13 mouse cellular contexts compared by ENCODE assay signal in the genomic region with DNA sequence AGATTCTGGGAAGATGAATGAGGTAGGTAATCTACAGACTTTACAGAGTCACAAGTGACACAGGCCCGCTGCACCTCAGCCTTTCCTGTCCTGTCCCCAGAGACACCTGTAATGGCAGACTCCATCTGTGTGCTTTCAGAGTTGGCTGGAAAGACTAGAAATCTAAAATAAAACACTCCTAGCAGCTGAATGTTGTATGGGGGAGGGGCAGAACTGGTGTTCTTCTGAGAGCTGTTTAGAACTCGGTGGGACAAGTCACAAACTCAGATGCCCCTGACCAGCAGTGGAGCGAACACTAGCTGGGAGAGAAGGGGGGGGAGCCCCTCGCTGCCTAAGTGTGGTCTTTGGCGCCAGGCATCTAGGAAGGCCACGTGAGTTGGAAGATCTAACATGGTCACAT. TPM values are rescaled to one million over a fixed set of nuclear protein-coding genes. Genes with fewer than 3 reads are reported as not detected.
DNase-seq lines count a peak whose midpoint lies in the region; ATAC-seq and TF ChIP-seq lines count a peak whose summit lies in the region.
"Had no signal": no experiment of that assay in that cellular context is flagged by ENCODE, and none has a peak within 500 bp of the region (broad histone marks: within the 10 kb centered on the region; RNA-seq: fewer than 3 reads in every experiment).

No protein-coding gene starts in this region.

- H3K4me1 ChIP-seq in hindbrain, embryonic 11.5 days (replicated peaks; ENCODE audit: control insufficient read depth, insufficient read depth, low read length) = no peaks in the 10 kb centered on the region
- peaks cover 11% of the 10 kb centered on the region for H3K4me1 ChIP-seq in hindbrain, embryonic 10.5 days (replicated peaks)
- peaks cover 5% of the 10 kb centered on the region; the same call in 1 of the 2 replicates for H3K4me1 ChIP-seq in midbrain, embryonic 16.5 days (ENCODE audit: control insufficient read depth, insufficient read depth, low read length)
- H3K4me1 ChIP-seq in midbrain, postnatal 0 days (ENCODE audit: insufficient read depth, low read length) = no peaks in the 10 kb centered on the region
- peaks cover 27% of the 10 kb centered on the region; the same call in 1 of the 2 replicates for H3K4me1 ChIP-seq in embryonic facial prominence, embryonic 13.5 days

- no peak overlapping the region for H3K27ac ChIP-seq in hindbrain, embryonic 11.5 days (ENCODE audit: low read depth, low read length)
- no peak overlapping the region for H3K27ac ChIP-seq in hindbrain, embryonic 10.5 days
- H3K27ac ChIP-seq in midbrain, embryonic 16.5 days (ENCODE audit: low read length) = no peak overlapping the region
- H3K27ac ChIP-seq in midbrain, postnatal 0 days (ENCODE audit: low read depth, low read length) = no peak overlapping the region
- H3K27ac ChIP-seq in embryonic facial prominence, embryonic 13.5 days = no peak overlapping the region
- H3K27ac ChIP-seq: liver, embryonic 14.5 days; neural tube, embryonic 12.5 days had no signal

- no peak for TF ChIP-seq CTCF in midbrain, postnatal 0 days (IDR thresholded peaks at IDR 0.05)

- 75% methylated on average over 6 of the region's 6 CpGs for WGBS in hindbrain, embryonic 11.5 days
- WGBS in hindbrain, embryonic 10.5 days = 68% methylated on average over 6 of the region's 6 CpGs
- 73% methylated on average over 6 of the region's 6 CpGs for WGBS in midbrain, embryonic 16.5 days
- WGBS in midbrain, postnatal 0 days = 73% methylated on average over 6 of the region's 6 CpGs
- 53% methylated on average over 6 of the region's 6 CpGs for WGBS in embryonic facial prominence, embryonic 13.5 days

- no peaks in the 10 kb centered on the region for H3K27me3 ChIP-seq in hindbrain, embryonic 11.5 days (ENCODE audit: control insufficient read depth, insufficient read depth, low read length)
- H3K27me3 ChIP-seq in hindbrain, embryonic 10.5 days (ENCODE audit: insufficient read depth, poor library complexity, severe bottlenecking) = no peaks in the 10 kb centered on the region; the same call in 1 of the 2 replicates
- H3K27me3 ChIP-seq in midbrain, embryonic 16.5 days (ENCODE audit: control insufficient read depth, insufficient read depth, low read depth, low read length) = no peaks in the 10 kb centered on the region
- no peaks in the 10 kb centered on the region for H3K27me3 ChIP-seq in midbrain, postnatal 0 days (ENCODE audit: insufficient read depth, low read length)
- peaks cover 47% of the 10 kb centered on the region for H3K27me3 ChIP-seq in embryonic facial prominence, embryonic 13.5 days
- H3K27me3 ChIP-seq: hindbrain, embryonic 15.5 days; neural tube, embryonic 12.5 days had no signal

- H3K4me3 ChIP-seq in hindbrain, embryonic 11.5 days (ENCODE audit: low read depth, low read length) = no peak overlapping the region
- H3K4me3 ChIP-seq in hindbrain, embryonic 10.5 days = no peak overlapping the region
- H3K4me3 ChIP-seq in midbrain, embryonic 16.5 days (ENCODE audit: low read depth, low read length) = no peak overlapping the region
- H3K4me3 ChIP-seq in midbrain, postnatal 0 days (ENCODE audit: low read depth, low read length) = no peak overlapping the region
- no peak overlapping the region for H3K4me3 ChIP-seq in embryonic facial prominence, embryonic 13.5 days

- H3K9ac ChIP-seq in hindbrain, embryonic 11.5 days (ENCODE audit: low read depth, low read length) = no peak overlapping the region
- no peak overlapping the region for H3K9ac ChIP-seq in midbrain, embryonic 16.5 days (ENCODE audit: low read depth, low read length)
- no peak overlapping the region for H3K9ac ChIP-seq in midbrain, postnatal 0 days (replicated peaks; ENCODE audit: low read length, poor library complexity, severe bottlenecking)
- no peak overlapping the region for H3K9ac ChIP-seq in embryonic facial prominence, embryonic 13.5 days
- H3K9ac ChIP-seq: liver, embryonic 14.5 days; lung, embryonic 14.5 days had no signal

- H3K9me3 ChIP-seq in hindbrain, embryonic 11.5 days (ENCODE audit: control insufficient read depth, low read length) = no peaks in the 10 kb centered on the region
- H3K9me3 ChIP-seq in hindbrain, embryonic 10.5 days = no peaks in the 10 kb centered on the region
- no peaks in the 10 kb centered on the region for H3K9me3 ChIP-seq in midbrain, embryonic 16.5 days (replicated peaks; ENCODE audit: control insufficient read depth, low read length, poor library complexity, severe bottlenecking)
- H3K9me3 ChIP-seq in midbrain, postnatal 0 days (ENCODE audit: low read length) = no peaks in the 10 kb centered on the region
- H3K9me3 ChIP-seq in embryonic facial prominence, embryonic 13.5 days = no peaks in the 10 kb centered on the region
- H3K9me3 ChIP-seq: hindbrain, embryonic 15.5 days; neural tube, embryonic 12.5 days had no signal

- no peaks in the 10 kb centered on the region for H3K36me3 ChIP-seq in hindbrain, embryonic 11.5 days (ENCODE audit: control insufficient read depth, insufficient read depth, low read length)
- no peaks in the 10 kb centered on the region for H3K36me3 ChIP-seq in hindbrain, embryonic 10.5 days
- no peaks in the 10 kb centered on the region for H3K36me3 ChIP-seq in midbrain, embryonic 16.5 days (ENCODE audit: control insufficient read depth, insufficient read depth, low read length)
- no peaks in the 10 kb centered on the region for H3K36me3 ChIP-seq in midbrain, postnatal 0 days (ENCODE audit: insufficient read depth, low read length)
- H3K36me3 ChIP-seq in embryonic facial prominence, embryonic 13.5 days = no peaks in the 10 kb centered on the region
- H3K36me3 ChIP-seq: hindbrain, embryonic 15.5 days; neural tube, embryonic 12.5 days had no signal

- ATAC-seq in hindbrain, embryonic 11.5 days (ENCODE audit: low FRiP score) = peak; percentile 34; the same call in 1 of the 2 replicates
- ATAC-seq in midbrain, embryonic 16.5 days = 0 out of 2 replicates have a peak, but pooled peaks have one; percentile 17
- ATAC-seq in midbrain, postnatal 0 days (ENCODE audit: low FRiP score) = no peak
- ATAC-seq in embryonic facial prominence, embryonic 13.5 days (ENCODE audit: insufficient number of reproducible peaks, insufficient read depth, low FRiP score, low TSS enrichment, low read depth) = no peak
- no peak for ATAC-seq in CD4-positive, CD25-positive, alpha-beta regulatory T cell, adult 4 months

- no peak overlapping the region for H3K4me2 ChIP-seq in hindbrain, embryonic 11.5 days (replicated peaks; ENCODE audit: low read depth, low read length)
- no peak overlapping the region for H3K4me2 ChIP-seq in midbrain, embryonic 16.5 days (ENCODE audit: low read length)
- H3K4me2 ChIP-seq in midbrain, postnatal 0 days (ENCODE audit: low read depth, low read length, poor library complexity, severe bottlenecking) = no peak overlapping the region
- H3K4me2 ChIP-seq in embryonic facial prominence, embryonic 13.5 days = peak overlapping the region; percentile 57; the same call in 1 of the 2 replicates

- no peak for DNase-seq in hindbrain, embryonic 11.5 days (ENCODE audit: low spot score)
- no peak for DNase-seq in hindbrain, embryonic 10.5 days (ENCODE audit: low spot score)
- DNase-seq in midbrain, postnatal 0 days (ENCODE audit: low spot score) = no peak

RNA-seq across cellular contexts. Expression of a gene that starts 8.2 kb away (rescaled TPM):
- 0.51 and 0.98 TPM in 2 replicates for polyA plus RNA-seq in hindbrain, embryonic 11.5 days (2014; fragmentation: Nextera tagmentation; extraction: Ambion mirVana)
- polyA plus RNA-seq in hindbrain, embryonic 10.5 days (2016; fragmentation: Nextera tagmentation; extraction: Ambion mirVana) = 0.69 and 1.00 TPM in 2 replicates
- 0.15 and 0.24 TPM in 2 replicates for polyA plus RNA-seq in midbrain, embryonic 16.5 days (2015; fragmentation: Nextera tagmentation; extraction: Ambion mirVana)
- 0.22 TPM in 1 of 2 replicates, not detected in the other for total RNA-seq in midbrain, postnatal 0 days (2014; rRNA removed)
- polyA plus RNA-seq in midbrain, postnatal 0 days (2015; fragmentation: Nextera tagmentation; extraction: Ambion mirVana) = 0.25 and 0.31 TPM in 2 replicates
- polyA plus RNA-seq in embryonic facial prominence, embryonic 13.5 days (2015; fragmentation: Nextera tagmentation; extraction: Ambion mirVana) = 1.5 and 3.2 TPM in 2 replicates
- polyA plus RNA-seq in CD4-positive, CD25-positive, alpha-beta regulatory T cell, adult 4 months (2017; shearing (Covaris generic)) = not detected
- total RNA-seq: CH12.LX had no signal
- polyA plus RNA-seq: inflammation-experienced regulatory T-cells, adult 6 months; spleen, adult 2 months had no signal

RNA-seq across cellular contexts. Expression of a gene that starts 42.4 kb away (rescaled TPM):
- 9.2 and 9.7 TPM in 2 replicates for polyA plus RNA-seq in hindbrain, embryonic 11.5 days (2014; fragmentation: Nextera tagmentation; extraction: Ambion mirVana)
- polyA plus RNA-seq in hindbrain, embryonic 10.5 days (2016; fragmentation: Nextera tagmentation; extraction: Ambion mirVana) = 8.6 TPM in 2 replicates
- 2.1 and 2.6 TPM in 2 replicates for polyA plus RNA-seq in midbrain, embryonic 16.5 days (2015; fragmentation: Nextera tagmentation; extraction: Ambion mirVana)
- 1.8 and 4.3 TPM in 2 replicates for total RNA-seq in midbrain, postnatal 0 days (2014; rRNA removed)
- 2.1 and 2.4 TPM in 2 replicates for polyA plus RNA-seq in midbrain, postnatal 0 days (2015; fragmentation: Nextera tagmentation; extraction: Ambion mirVana)
- 19.9 and 23.4 TPM in 2 replicates for polyA plus RNA-seq in embryonic facial prominence, embryonic 13.5 days (2015; fragmentation: Nextera tagmentation; extraction: Ambion mirVana)
- 10 to 100 TPM; 54.2 to 66.6 TPM for polyA plus RNA-seq in CD4-positive, CD25-positive, alpha-beta regulatory T cell, adult 4 months (2017; shearing (Covaris generic))

Comparison
In these comparisons a context has a peak if more than half of its experiments do, and no peak if none do; other contexts are left out.
1. ATAC-seq: peak in hindbrain, embryonic 11.5 days (single experiment) and midbrain, embryonic 16.5 days (single experiment); none in midbrain, postnatal 0 days (single experiment), embryonic facial prominence, embryonic 13.5 days (single experiment) and CD4-positive, CD25-positive, alpha-beta regulatory T cell, adult 4 months (single experiment).